Mouse (Mus musculus) heart, adult 2 months (tissue): Measurements from ENCODE around the gene Fbxo17.

ENCODE experiments used
- CTCF ChIP-seq: fragments of 200-600 bp; IDR thresholded peaks from 2 replicates; pipeline ENCODE4 v1.8.1; 2022; ENCODE audit warnings: antibody characterized with exemption, mild to moderate bottlenecking, moderate library complexity
- POLR2A ChIP-seq: fragments of 200-500 bp; IDR thresholded peaks from 2 replicates; pipeline ENCODE4 v1.6.1; 2011; ENCODE audit warnings: mild to moderate bottlenecking, low read depth, low read length, control low read depth; ENCODE audit not compliant: insufficient read depth

- no peak for TF ChIP-seq POLR2A
- peak; percentile 25 for TF ChIP-seq CTCF
Measured at GRCm38 (mm10) chr7:28710962-28711361, 5.6 kb upstream of the Fbxo17 start.
